Mouse (Mus musculus) brown adipose tissue, adult 24 weeks (tissue): Measurements from ENCODE around the gene Ecm1. TPM values are rescaled to one million over a fixed set of nuclear protein-coding genes. Genes with fewer than 3 reads are reported as not detected.

Source experiments
- H3K27ac ChIP-seq: fragments of 200-500 bp; replicated peaks from 2 replicates; pipeline ENCODE4 v1.5.1; 2012; ENCODE audit warnings: low read depth, mild to moderate bottlenecking, low read length
- H3K4me1 ChIP-seq: fragments of 200-500 bp; 2 replicates; pipeline ENCODE4 v1.6.1; 2012; ENCODE audit warnings: low read length, mixed read lengths; ENCODE audit not compliant: control insufficient read depth, insufficient read depth, insufficient read length
- H3K4me3 ChIP-seq: fragments of 200-500 bp; 2 replicates; pipeline ENCODE4 v1.5.1; 2012; ENCODE audit warnings: low read depth, mild to moderate bottlenecking, low read length, moderate library complexity; ENCODE audit not compliant: insufficient read depth
- polyA plus RNA-seq: library from polyadenylated mRNA; stranded (reverse); fragments of >200 nt; gene quantifications from 2 replicates; pipeline ENCODE4 v1.2.4, GENCODE M21; 2012; ENCODE audit not compliant: missing spikeins, insufficient read depth, insufficient read length

Gene Ecm1
- polyA plus RNA-seq, 1 experiment, result 48.8 TPM

DNA sequence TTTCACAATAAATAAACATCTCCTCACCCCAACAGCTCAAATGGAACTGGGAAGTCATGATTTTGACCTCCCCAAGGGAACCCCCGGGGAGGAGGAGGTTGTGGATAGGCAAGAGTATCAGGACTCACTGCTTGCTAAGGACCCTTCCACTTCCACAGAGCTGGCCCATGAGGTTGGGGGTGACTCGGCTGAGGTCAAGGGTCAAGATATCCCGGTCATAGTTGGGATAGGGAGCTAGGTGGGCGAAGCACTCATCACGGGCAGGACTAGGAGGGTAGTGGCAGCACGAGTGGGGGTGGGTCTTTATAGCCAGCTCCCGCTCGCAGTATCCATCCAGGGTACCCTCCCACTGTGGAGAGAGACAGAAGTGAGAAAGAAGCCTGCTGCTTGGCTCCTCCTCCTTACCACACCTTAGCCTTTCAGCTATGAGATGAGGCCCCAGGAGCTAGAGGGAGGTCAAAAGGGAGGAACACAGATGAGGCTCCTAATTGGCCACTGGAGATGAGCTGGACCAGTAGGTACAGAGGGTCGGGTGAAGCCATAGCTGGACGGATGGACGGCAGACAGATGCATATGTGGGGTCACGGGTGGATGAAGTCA is 4.2 kb downstream of the Ecm1 start:
- H3K4me3 ChIP-seq, result no peak overlapping the region
- no peak overlapping the region for H3K27ac ChIP-seq
- peaks cover 11% of the 10 kb centered on the region; the same call in 1 of the 2 replicates for H3K4me1 ChIP-seq

DNA sequence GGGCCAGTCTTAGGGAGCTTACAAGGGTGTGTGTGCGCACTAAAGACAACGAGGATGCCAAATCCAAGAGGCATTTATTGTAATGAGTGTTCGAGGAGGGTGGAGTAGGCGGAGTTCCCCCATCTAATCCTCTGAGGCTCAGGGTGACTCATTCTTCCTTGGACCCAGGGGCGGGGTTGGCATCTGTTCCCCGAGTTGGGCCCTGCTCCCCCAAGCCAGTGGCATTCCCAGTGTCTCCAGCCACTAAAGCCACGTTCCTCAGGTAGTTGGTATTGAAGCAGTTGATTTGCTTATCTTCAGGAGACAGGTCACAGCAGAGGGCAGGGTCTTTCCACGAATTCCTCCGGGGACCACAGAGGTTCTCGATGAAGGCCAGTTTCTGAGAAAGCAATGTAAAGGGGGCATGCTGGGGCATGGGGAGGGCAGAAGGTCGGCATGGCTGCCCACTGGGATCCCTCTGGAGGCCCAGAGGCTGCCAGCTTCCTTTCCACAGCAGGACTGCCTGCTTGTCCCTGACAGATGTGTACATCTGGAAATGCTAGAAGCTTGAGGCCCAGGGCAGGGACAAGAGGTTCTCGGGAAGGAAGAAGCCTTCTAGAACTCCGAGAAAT is 5.2 kb downstream of the Ecm1 start:
- H3K27ac ChIP-seq, result 0 out of 2 replicates have a peak overlapping the region, but pooled peaks have one; percentile 4
- H3K4me1 ChIP-seq, result peaks cover 7% of the 10 kb centered on the region; the same call in 1 of the 2 replicates

DNA sequence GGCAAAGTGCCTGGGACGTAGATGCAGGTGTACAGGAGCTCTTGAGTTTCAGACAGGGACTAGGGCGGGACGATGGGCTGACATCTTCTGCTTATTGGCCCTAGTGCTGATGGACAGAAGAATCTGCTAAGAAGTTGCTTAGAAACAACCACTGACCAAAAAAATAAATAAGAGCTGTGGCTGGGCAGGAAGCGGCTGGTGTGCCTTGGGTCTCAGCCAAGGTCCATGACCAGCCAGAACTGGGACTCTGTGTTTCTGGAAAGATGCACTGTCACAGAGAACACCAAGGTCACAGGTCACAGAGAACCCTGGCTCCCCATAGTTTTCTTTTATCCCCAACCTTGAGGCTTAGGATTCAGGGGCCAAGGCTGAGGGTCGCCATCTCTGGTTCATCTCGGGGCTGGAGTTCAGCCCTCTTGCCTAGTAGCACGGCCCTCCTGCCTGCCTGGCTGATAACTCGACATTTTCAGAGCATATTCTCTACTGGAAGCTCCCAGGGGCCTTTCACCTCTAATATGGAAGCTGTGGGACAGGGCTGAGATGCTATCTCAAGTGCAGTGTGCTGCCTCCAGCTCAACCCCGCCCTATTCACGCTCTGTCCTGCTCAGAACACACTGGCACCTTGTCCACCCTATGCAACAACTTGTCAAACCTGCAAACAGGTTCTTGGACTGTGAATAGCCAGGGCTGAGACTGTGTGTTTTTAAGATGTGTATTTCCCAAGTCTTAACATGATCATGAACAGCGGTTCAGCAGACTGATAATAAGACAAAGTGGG is 6.4 kb downstream of the Ecm1 start:
- H3K4me3 ChIP-seq, result no peak overlapping the region
- peak overlapping the region; percentile 62 for H3K27ac ChIP-seq
- H3K4me1 ChIP-seq, result peaks cover 7% of the 10 kb centered on the region; the same call in 1 of the 2 replicates

More for the DNA sequence above, 5.2 kb downstream of the Ecm1 start:
- no peak overlapping the region for H3K4me3 ChIP-seq

DNA sequence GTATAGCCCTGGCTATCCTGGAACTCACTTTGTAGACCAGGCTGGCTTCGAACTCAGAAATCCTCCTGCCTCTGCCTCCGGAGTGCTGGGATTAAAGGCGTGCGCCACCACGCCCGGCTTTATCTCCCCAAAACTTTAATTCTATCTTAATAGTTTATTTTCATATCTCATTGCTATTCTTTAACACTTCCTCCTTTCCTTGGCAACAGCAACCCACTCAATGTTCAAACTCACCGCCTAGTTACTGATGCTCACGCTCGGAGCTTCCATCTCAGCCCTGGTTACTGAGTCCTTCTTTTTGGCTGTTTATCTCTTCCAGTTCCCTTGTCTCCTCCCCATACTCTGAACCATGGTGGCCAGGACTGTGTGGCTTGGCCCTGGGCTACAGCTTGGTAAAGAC is 7.1 kb downstream of the Ecm1 start:
- Histone ChIP-seq H3K27ac (peak overlapping the region; percentile 62; the same call in 1 of the 2 replicates), H3K4me3 (no peak overlapping the region), H3K4me1 (peaks cover 7% of the 10 kb centered on the region; the same call in 1 of the 2 replicates)

DNA sequence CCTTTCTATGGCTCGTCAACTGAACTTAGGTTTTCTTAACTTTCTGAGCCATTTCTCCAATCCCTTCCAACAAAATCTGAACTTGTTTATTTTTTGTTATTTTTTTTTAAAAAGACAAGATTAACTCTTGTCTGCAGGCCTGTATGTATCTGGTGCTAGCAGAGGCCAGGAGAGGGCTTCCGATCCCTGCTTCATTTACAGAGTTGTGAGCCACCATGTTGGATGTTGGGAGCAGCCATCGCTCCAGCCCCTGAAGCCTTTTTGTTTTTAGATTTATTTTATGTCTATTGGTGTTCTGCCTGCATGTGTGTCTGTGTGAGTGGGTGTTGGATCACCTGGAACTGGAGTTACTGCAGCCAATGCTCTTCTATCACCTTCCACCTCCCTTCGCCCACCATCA is 7.6 kb downstream of the Ecm1 start:
- peaks cover 7% of the 10 kb centered on the region; the same call in 1 of the 2 replicates for H3K4me1 ChIP-seq

DNA sequence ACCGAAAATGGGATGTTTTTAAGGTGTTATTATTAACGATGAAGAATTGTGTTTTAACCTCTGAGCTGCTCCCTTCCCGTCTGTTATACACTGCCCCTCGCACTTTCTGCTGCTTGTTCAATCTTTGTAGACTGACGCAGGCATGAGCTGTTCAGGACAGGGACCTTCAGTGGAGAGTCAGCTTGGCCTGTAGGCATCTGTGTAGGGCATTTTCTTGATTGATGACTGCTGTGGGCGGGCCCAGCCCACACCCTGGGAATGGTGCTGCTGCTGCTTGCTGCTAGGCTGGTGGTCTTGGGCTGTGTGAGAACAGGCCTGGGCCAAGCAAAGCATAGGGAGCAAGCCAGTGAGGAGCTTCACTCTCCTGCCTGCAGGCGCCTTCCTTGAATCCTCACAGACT is 8.9 kb downstream of the Ecm1 start:
- Histone ChIP-seq H3K4me3 (no peak overlapping the region), H3K27ac (no peak overlapping the region), H3K4me1 (peaks cover 7% of the 10 kb centered on the region; the same call in 1 of the 2 replicates)

More for the DNA sequence above, 7.6 kb downstream of the Ecm1 start:
- no peak overlapping the region for H3K27ac ChIP-seq
- no peak overlapping the region for H3K4me3 ChIP-seq

DNA sequence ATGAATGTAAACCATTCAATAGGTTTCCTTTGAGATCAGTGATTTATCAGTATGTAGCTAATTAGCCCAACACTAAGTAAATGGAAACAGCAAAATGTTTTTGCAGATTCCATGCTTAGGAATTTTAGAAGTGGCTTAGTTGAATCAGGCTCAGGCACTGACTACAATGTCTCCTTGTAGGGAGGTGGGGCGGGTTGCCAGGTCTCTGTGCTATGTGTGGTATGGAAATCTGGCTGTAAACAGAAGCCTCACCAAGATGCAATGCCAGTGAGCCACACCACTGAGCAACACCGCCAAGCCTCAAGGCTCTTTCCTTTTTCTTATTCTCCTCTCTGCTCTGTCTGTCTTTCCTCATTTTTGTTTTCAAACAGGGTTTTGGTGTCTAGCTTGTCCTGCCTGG is 10.5 kb downstream of the Ecm1 start:
- H3K4me1 ChIP-seq, result peaks cover 4% of the 10 kb centered on the region; the same call in 1 of the 2 replicates
- no peak overlapping the region for H3K27ac ChIP-seq

DNA sequence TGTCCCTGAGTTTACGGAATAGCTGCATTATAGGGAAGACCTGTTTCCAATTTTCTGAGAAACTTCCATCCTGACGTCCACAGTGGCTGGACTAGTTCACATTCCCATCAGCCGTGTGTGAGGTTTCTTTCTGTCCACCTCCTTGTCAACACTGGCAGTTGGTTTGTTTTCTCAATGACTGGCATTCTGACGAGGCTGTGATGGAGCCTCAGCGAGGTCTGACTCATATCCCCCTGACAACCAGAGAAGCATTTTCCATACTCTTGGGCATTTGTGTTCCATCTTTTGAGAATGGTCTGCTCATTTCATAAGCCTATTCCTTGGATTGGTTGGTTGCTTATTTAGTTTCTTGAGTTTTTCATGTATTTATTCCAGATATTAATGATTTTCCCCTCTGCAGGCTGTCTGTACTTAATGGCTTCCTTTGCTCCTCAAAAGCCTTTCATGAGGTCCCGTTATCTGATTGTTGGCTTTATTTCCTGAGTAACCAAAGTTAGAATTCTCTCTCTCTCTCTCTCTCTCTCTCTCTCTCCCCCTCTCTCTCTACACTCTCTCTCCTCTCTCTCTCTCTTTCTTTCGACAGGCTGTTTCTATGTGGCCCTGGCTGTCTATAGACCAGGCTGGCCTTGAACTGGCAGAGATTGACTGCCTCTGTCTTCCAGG is 12.5 kb downstream of the Ecm1 start:
- Histone ChIP-seq H3K4me1 (no peaks in the 10 kb centered on the region), H3K4me3 (no peak overlapping the region), H3K27ac (no peak overlapping the region)

More for the DNA sequence above, 10.5 kb downstream of the Ecm1 start:
- no peak overlapping the region for H3K4me3 ChIP-seq

DNA sequence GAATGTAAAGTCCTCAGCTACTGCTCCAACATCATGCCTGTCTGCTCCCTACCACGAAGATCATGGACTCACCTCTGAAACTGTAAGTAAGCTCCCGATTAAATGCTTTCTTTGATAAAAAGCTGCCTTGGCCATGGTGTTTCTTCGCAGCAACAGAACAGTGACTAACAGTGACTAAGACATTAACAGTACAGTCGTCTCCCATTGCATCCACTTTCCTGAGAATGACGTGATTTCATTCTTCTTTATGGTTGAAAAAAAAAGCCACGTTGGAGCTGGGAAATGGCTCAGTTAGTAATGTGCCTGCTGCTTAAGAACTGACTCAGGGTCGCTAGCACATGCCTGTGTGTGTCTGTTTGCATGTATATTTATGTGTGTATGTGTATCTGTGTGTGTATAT is 13.5 kb downstream of the Ecm1 start:
- no peak overlapping the region for H3K4me3 ChIP-seq
- no peak overlapping the region for H3K27ac ChIP-seq
- no peaks in the 10 kb centered on the region for H3K4me1 ChIP-seq

DNA sequence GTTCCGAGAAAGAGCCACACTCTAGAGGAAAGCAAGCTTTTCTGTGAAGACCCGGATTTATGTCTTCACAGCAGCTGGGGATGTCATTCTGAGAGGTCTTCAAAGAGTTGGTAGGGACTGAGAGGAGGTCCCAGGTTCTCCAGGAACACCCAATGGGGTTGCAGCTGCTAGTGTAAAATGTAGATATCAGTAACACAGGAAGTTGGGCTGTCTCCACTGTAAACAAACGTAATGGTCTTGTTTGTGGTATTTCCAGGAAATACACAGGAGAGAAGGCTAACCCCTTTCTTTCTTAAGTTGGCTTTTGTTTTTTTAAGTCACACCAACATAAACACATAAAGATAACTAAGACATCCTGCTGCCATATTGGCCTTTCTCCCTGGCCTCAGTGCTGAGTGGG is 17.0 kb downstream of the Ecm1 start:
- Histone ChIP-seq H3K4me1 (no peaks in the 10 kb centered on the region), H3K27ac (no peak overlapping the region), H3K4me3 (no peak overlapping the region)

DNA sequence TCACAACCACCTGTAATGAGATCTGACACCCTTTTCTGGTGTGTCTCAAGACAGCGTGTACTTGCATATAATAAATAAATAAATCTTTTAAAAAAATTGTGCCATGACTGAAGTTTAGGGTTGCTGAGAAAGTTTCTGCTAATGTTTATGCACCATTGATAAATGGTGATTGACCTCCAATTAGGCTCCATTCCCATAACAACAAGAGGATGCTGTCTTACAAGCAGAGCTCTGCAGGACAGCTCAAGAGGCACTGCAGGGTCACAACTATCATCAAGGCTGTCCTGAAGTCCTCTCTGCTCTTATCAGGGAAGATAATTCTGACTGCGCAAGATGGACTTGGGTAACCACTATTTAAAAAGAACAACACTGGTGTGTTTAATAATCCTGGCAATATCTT is 21.2 kb downstream of the Ecm1 start:
- H3K4me3 ChIP-seq, result no peak overlapping the region
- H3K4me1 ChIP-seq, result peaks cover 2% of the 10 kb centered on the region; the same call in 1 of the 2 replicates
- H3K27ac ChIP-seq, result no peak overlapping the region

DNA sequence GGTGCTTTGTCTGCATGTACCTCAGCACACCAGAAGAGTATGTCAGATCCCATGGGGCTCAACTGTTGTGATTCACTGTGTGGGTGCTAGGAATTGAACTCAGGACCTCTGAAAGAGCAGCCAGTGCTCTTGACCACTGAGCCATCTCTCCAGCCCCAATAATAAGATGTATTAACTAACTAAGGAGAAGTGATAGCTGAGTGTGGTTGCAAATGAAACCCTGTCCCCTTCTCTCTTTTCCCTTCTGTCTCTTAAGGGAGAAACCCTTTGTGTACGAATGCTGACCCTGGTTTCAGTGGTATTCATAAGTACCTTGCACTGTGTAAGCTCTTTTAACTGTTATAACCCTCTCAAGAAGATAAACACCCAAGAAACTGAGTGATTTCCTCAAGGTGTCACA is 23.3 kb downstream of the Ecm1 start:
- H3K27ac ChIP-seq, result no peak overlapping the region
- peaks cover 2% of the 10 kb centered on the region; the same call in 1 of the 2 replicates for H3K4me1 ChIP-seq

DNA sequence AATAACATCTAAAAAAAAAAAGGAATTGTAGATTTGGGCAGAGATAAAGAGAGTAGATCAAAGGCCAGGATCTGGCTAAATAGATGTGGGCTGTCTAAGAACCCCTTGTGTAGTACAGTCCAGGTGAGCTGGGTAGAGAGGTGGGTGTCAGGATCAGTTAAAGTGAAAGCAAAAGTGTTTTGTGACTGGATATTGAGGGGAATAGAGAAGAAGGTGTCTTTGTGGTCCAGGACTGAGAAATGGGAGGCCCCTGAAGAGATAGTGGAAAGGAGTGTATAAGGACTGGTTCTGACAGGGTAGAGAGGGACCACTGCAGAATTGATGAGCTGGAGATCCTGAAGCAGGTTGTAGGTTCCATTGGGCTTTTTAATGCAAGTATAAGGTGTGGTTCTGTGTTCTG is 29.4 kb downstream of the Ecm1 start:
- Histone ChIP-seq H3K27ac (no peak overlapping the region), H3K4me3 (no peak overlapping the region)

More for the DNA sequence above, 23.3 kb downstream of the Ecm1 start:
- no peak overlapping the region for H3K4me3 ChIP-seq

DNA sequence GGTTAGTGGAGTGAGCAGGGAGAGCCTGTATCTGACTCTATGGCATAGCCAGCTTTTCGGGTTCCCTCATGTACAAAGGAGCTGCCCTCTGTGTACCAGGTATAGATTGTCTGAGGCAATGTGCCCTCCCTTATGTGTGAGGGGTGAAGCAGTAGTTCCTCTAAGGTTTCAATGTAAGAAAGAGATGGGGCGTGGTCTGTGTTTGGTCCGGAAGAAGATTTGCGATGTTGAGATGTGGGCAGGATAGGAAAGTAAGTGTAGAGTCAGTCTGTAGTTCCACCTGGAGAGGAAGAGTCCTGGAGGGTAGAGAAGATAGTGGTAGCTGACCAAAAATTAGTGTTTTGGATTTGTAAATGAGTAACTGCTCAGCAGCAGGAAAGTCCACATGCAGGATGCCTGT is 30.3 kb downstream of the Ecm1 start:
- H3K4me1 ChIP-seq, result no peaks in the 10 kb centered on the region
- no peak overlapping the region for H3K27ac ChIP-seq
- H3K4me3 ChIP-seq, result no peak overlapping the region

More for the DNA sequence above, 29.4 kb downstream of the Ecm1 start:
- H3K4me1 ChIP-seq, result no peaks in the 10 kb centered on the region

DNA sequence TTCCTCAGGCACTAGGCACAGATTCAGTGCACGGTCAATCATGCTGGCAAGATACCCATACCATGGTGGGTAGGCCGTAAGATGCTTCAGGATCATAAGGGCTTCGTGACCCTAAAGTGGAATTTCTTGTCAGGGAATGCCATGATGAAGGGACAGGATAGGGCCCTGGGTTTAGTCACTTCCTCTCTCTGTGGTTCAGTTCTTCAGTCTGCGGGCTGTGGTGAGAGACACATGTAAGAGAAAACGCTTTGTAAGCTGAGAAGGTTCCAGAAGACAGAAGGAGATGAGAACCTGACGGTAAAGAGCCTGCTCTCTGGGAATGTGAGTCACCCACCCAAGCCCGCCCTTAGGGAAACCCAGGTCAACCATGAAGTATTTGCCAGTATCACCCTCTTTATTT is 31.9 kb downstream of the Ecm1 start:
- Histone ChIP-seq H3K27ac (no peak overlapping the region), H3K4me3 (no peak overlapping the region), H3K4me1 (no peaks in the 10 kb centered on the region)
